Mouse (Mus musculus) forebrain, postnatal 0 days (tissue): Measurements from ENCODE around the gene Ret. TPM values are rescaled to one million over a fixed set of nuclear protein-coding genes. Genes with fewer than 3 reads are reported as not detected.

Experiments used
- ATAC-seq: fragments of 200-750 bp; cut with Nextera tagmentation; 2 replicates; pipeline ENCODE4 v1.8.0; 2017; ENCODE audit warnings: mild to moderate bottlenecking, moderate library complexity
- DNase-seq: peaks from one replicate; pipeline ENCODE4 v3.0.0-alpha.2; 2015
- H3K27ac ChIP-seq: fragments of 300-500 bp; sonication (generic); 2 replicates; pipeline ENCODE4 v1.5.1; 2014; ENCODE audit warnings: low read depth, mild to moderate bottlenecking, antibody characterized with exemption, low read length, moderate library complexity, mixed read lengths
- H3K27me3 ChIP-seq: fragments of 300-500 bp; sonication (generic); 2 replicates; pipeline ENCODE4 v1.6.1; 2014; ENCODE audit warnings: mild to moderate bottlenecking, low read length, mixed read lengths; ENCODE audit not compliant: insufficient read depth
- H3K36me3 ChIP-seq: fragments of 300-500 bp; sonication (generic); 2 replicates; pipeline ENCODE4 v1.6.1; 2014; ENCODE audit warnings: mild to moderate bottlenecking, moderate library complexity; ENCODE audit not compliant: insufficient read depth
- H3K4me1 ChIP-seq: fragments of 300-500 bp; sonication (generic); 2 replicates; pipeline ENCODE4 v1.6.1; 2014; ENCODE audit warnings: antibody characterized with exemption; ENCODE audit not compliant: insufficient read depth
- H3K4me2 ChIP-seq: fragments of 300-500 bp; sonication (generic); 2 replicates; pipeline ENCODE4 v1.6.1; 2014; ENCODE audit warnings: low read depth, mild to moderate bottlenecking, moderate library complexity
- H3K4me3 ChIP-seq: fragments of 300-500 bp; sonication (generic); 2 replicates; pipeline ENCODE4 v1.5.1; 2014; ENCODE audit warnings: low read depth, low read length, mixed read lengths
- H3K9ac ChIP-seq: fragments of 300-500 bp; sonication (generic); 2 replicates; pipeline ENCODE4 v1.6.1; 2014; ENCODE audit warnings: mild to moderate bottlenecking
- H3K9me3 ChIP-seq: fragments of 300-500 bp; sonication (generic); 2 replicates; pipeline ENCODE4 v1.6.1; 2016; ENCODE audit warnings: low read length
- CTCF ChIP-seq: sonication (generic); IDR thresholded peaks from 2 replicates; pipeline ENCODE4 v1.5.1; 2016; ENCODE audit warnings: antibody characterized with exemption, control low read depth, low read depth
- WGBS: fragments of 180-500 bp; shearing (Covaris S2); extraction: QIAGEN DNeasy Blood & Tissue Kit; methylation state at CpG from one replicate; pipeline ENCODE4 v1.1.7; 2014; 5-methylcytosine and 5-hydroxymethylcytosine counted together
- polyA plus RNA-seq: library from polyadenylated mRNA; unstranded; fragments of >200 nt; fragmentation: Nextera tagmentation; extraction: Ambion mirVana; gene quantifications from 2 replicates; pipeline ENCODE4 v1.2.1, GENCODE M21; 2015
- total RNA-seq: library from RNA; depleted of rRNA; stranded (reverse); fragments of >200 nt; gene quantifications from 2 replicates; pipeline ENCODE4 v1.2.3, GENCODE M21; 2014

The Ret gene
- total and polyA plus RNA-seq, 2 experiments from 2014 or later: 3.8 to 11.3 TPM

DNA sequence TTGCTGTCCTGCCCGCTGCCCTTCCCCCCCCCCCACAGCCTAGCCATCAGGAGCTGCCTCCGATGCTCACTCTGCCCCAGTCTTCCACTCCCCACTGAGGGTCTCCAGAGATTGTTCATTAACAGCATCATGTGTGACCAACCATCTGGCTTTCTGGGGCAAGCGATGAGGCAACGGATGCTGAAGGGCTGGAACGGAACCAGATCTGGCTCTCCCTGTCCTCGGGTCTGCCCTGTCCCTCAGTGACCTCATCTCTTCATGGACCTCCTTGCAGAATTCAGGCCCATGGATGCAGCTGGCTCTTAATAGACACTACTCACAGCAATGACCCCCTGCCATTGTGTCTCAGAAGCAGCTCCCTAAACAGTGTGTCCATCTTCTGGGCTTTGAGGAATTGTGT is 8.9 kb upstream of the Ret start:
- Histone ChIP-seq H3K27ac (no peak overlapping the region), H3K9me3 (no peaks in the 10 kb centered on the region), H3K27me3 (no peaks in the 10 kb centered on the region), H3K9ac (no peak overlapping the region), H3K4me1 (no peaks in the 10 kb centered on the region), H3K36me3 (no peaks in the 10 kb centered on the region), H3K4me2 (no peak overlapping the region), H3K4me3 (no peak overlapping the region)
- ATAC-seq (no peak), DNase-seq (no peak)
- no peak for TF ChIP-seq CTCF
- 83% methylated on average over 6 of the region's 6 CpGs for WGBS

DNA sequence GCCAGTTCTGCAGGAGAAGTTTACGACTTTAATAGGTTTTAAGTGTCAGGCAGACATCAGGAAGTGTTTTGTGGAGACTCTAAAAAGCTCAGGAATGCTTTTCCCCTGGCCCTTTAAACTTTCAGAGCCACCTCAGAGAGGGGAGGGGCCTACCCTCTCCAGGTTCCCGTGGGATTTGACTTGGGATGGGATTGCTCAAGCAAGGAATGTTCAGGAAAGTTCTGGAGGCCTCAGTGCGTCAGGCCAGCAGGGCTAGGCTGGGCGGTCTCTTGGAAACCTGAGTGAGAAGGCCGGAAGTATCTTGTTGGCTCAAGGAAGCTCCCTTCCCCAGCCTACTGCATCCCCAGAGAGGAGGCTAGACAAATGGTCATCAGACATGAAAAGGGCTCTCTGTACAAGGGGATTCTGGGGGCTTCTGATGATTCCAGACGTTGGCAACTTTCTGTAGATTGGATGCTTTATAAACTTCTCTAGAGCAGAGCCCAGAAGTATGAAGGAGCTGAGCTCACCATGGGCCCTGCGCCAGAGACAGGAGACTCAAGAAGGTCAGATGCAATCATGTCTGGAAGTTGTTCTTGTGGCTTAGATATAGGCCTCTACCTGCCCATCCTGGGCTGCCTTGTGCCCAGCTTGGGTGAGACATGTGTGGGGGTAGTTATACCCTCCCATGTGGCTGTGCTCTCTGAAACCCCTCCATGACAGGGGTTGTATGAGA is 7.8 kb upstream of the Ret start:
- TF ChIP-seq CTCF: no peak
- DNase-seq: no peak
- 57% methylated on average over 7 of the region's 7 CpGs for WGBS

GRCm38 (mm10) chr6:118204112-118204511 is 6.6 kb upstream of the Ret start:
- no peaks in the 10 kb centered on the region for H3K9me3 ChIP-seq
- TF ChIP-seq CTCF: no peak
- no peaks in the 10 kb centered on the region for H3K36me3 ChIP-seq
- 87% methylated on average over 1 of the region's 1 CpGs for WGBS
- no peak overlapping the region for H3K9ac ChIP-seq
- H3K4me2 ChIP-seq: no peak overlapping the region
- no peak for ATAC-seq
- no peak overlapping the region for H3K4me3 ChIP-seq
- H3K27me3 ChIP-seq: peaks cover 5% of the 10 kb centered on the region; the same call in 1 of the 2 replicates
- DNase-seq: no peak
- H3K27ac ChIP-seq: no peak overlapping the region
- no peaks in the 10 kb centered on the region for H3K4me1 ChIP-seq

More for the DNA sequence above, 7.8 kb upstream of the Ret start:
- no peaks in the 10 kb centered on the region for H3K4me1 ChIP-seq
- ATAC-seq: no peak
- no peaks in the 10 kb centered on the region for H3K27me3 ChIP-seq
- no peak overlapping the region for H3K4me2 ChIP-seq
- no peaks in the 10 kb centered on the region for H3K36me3 ChIP-seq
- H3K9ac ChIP-seq: no peak overlapping the region
- H3K27ac ChIP-seq: no peak overlapping the region
- H3K4me3 ChIP-seq: no peak overlapping the region
- no peaks in the 10 kb centered on the region for H3K9me3 ChIP-seq

DNA sequence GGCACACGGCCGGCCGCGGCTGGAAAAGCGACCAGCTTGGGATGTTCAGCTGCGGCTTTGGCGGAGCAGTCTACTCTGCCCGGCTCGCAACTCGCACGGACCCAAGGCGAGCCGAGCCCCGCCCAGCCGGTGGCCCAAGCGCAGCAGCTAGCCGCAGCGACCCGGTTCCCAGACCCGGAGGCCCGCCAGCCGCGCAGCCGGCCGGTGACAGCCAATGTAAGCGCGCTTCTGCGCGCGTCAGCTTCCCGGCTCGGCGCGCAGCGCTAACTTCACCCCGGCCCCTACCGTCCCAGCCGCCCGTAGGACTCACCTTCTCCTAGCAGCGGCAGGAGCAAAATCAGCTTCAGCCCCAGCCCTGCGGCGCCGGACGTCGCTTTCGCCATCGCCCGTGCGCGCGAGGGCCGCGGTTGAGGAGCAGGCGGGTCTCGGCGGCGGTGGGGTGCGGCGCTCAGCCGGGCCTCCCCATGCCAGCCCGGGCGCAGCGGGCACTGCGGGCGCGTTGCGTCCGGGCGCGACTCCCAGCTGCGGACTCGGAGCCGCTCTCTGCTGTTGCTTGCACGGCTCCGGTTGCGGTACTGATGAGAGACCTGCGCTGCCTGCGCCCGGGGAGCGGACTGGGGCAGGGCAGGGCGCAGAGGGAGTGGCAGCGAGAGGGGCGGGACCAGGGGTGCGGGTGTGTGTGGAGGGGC is 623 bp downstream of the Ret start:
- peak overlapping the region; percentile 57 for H3K9ac ChIP-seq
- ATAC-seq (peak; percentile 66), DNase-seq (peak; percentile 32)
- no peaks in the 10 kb centered on the region for H3K9me3 ChIP-seq
- H3K36me3 ChIP-seq: no peaks in the 10 kb centered on the region
- no peak for TF ChIP-seq CTCF
- peak overlapping the region; percentile 60 for H3K4me3 ChIP-seq
- WGBS: under 1% methylated on average over 78 of the region's 84 CpGs
- H3K27me3 ChIP-seq: peaks cover 33% of the 10 kb centered on the region
- peak overlapping the region; percentile 99 for H3K4me2 ChIP-seq
- no peaks in the 10 kb centered on the region for H3K4me1 ChIP-seq
- H3K27ac ChIP-seq: no peak overlapping the region

DNA sequence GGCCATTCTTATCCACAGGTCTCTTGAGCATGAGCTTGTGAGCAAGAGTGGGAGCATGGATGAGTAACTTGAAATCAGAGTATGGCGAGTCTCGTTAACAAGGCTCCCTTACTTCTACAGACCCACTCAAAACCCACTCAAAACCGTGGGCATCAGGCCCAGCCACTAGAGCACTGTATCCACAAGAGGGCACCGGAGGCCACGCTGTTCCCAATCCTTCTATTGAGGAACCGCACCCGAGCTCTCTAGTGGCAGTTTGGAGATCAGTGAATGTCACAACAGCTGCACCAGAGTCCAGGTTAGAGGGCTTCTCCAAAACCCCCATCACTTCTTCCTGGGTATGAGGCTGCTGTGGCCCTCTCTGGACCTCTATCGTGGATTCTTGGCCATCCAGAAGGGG is 2.4 kb downstream of the Ret start:
- peak; percentile 66 for ATAC-seq
- H3K36me3 ChIP-seq: no peaks in the 10 kb centered on the region
- peak; percentile 84 for DNase-seq
- TF ChIP-seq CTCF: peak; percentile 85
- H3K9me3 ChIP-seq: no peaks in the 10 kb centered on the region
- no peaks in the 10 kb centered on the region for H3K4me1 ChIP-seq
- no peak overlapping the region for H3K4me3 ChIP-seq
- H3K4me2 ChIP-seq: no peak overlapping the region
- H3K27me3 ChIP-seq: peaks cover 33% of the 10 kb centered on the region
- H3K9ac ChIP-seq: no peak overlapping the region
- WGBS: 29% methylated on average over 8 of the region's 8 CpGs
- H3K27ac ChIP-seq: no peak overlapping the region

DNA sequence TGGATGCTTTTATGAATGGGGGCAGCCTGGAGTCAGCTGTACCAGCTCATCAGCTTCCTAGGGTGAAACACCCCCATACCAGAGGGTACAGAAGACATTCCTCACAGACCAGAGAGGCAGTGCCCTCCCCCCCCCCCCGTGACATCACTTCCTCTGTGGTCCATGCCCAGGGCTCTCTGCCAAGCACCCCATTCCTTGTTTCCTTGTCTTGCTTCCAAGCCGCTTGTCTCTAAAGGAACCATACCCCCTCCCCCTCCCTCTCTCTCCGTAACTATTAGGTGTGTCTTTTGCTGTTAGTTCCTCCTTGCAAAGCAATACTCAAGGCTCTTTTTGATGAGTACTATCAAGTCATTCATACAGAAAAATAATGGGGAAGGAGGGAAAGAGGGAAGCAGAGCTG is 4.6 kb downstream of the Ret start:
- no peak overlapping the region for H3K4me2 ChIP-seq
- 21% methylated on average over 3 of the region's 3 CpGs for WGBS
- H3K27ac ChIP-seq: no peak overlapping the region
- H3K9ac ChIP-seq: no peak overlapping the region
- TF ChIP-seq CTCF: no peak
- no peak for ATAC-seq
- H3K36me3 ChIP-seq: no peaks in the 10 kb centered on the region
- DNase-seq: no peak
- H3K9me3 ChIP-seq: no peaks in the 10 kb centered on the region
- H3K27me3 ChIP-seq: peaks cover 17% of the 10 kb centered on the region
- H3K4me3 ChIP-seq: no peak overlapping the region
- no peaks in the 10 kb centered on the region for H3K4me1 ChIP-seq

DNA sequence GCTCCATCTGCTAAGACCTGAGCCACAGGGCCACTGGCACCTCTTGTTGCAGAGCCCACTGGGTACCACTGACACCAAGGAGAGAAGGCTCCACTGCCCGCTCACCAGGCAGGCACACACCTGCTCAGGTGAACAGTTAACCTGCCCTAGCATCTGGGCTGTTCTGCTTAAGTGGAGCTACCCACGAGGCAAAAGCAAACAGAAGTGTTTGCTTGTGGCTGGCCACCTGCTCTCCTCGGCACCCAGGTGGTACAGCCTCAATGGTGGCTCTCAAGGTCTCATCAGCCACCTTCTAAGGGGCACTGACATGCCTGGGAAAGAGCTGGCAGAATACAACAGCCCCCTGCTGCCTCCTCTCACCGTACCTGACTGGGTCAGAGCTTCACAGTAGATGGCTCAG is 5.3 kb downstream of the Ret start:
- ATAC-seq (no peak), DNase-seq (no peak)
- Histone ChIP-seq H3K36me3 (no peaks in the 10 kb centered on the region), H3K4me2 (no peak overlapping the region), H3K9ac (no peak overlapping the region), H3K4me3 (no peak overlapping the region), H3K27ac (no peak overlapping the region), H3K27me3 (peaks cover 12% of the 10 kb centered on the region), H3K9me3 (no peaks in the 10 kb centered on the region), H3K4me1 (no peaks in the 10 kb centered on the region)
- WGBS: 79% methylated on average over 4 of the region's 4 CpGs
- no peak for TF ChIP-seq CTCF
